Mouse (Mus musculus) granulocyte monocyte progenitor cell, adult 5-6 weeks (primary cell): ENCODE data around the gene Calm3. TPM values are rescaled to one million over a fixed set of nuclear protein-coding genes. Genes with fewer than 3 reads are reported as not detected.
A peak's percentile ranks its signal among the peaks of the same experiment; 100 is the strongest.
"Not testable (repeated sequence)": the region's sequence is repeated elsewhere in the genome, so short reads cannot be mapped to it uniquely, and the experiment has no call there.

Source experiments
- ATAC-seq: replicated peaks from 2 replicates; pipeline ENCODE4 v1.8.0; 2016; ENCODE audit warnings: mild to moderate bottlenecking, moderate TSS enrichment, inconsistent platforms; ENCODE audit not compliant: poor library complexity, severe bottlenecking
- total RNA-seq, 2 experiments: library from RNA; stranded (forward) in 1 of 2; stranded (reverse) in 1 of 2; fragments of 200-712, 200-1000 nt in 1 of 2; fragments of >200 nt in 1 of 2; fragmentation: Nextera tagmentation in 1 of 2; gene quantifications; 2 replicates each; pipeline ENCODE4 v1.2.3; 2014 to 2017

Gene Calm3
- 188 and 246 TPM in 2 replicates for total RNA-seq (2014; fragmentation: Nextera tagmentation)
- total RNA-seq (2017): 463 and 465 TPM in 2 replicates

DNA sequence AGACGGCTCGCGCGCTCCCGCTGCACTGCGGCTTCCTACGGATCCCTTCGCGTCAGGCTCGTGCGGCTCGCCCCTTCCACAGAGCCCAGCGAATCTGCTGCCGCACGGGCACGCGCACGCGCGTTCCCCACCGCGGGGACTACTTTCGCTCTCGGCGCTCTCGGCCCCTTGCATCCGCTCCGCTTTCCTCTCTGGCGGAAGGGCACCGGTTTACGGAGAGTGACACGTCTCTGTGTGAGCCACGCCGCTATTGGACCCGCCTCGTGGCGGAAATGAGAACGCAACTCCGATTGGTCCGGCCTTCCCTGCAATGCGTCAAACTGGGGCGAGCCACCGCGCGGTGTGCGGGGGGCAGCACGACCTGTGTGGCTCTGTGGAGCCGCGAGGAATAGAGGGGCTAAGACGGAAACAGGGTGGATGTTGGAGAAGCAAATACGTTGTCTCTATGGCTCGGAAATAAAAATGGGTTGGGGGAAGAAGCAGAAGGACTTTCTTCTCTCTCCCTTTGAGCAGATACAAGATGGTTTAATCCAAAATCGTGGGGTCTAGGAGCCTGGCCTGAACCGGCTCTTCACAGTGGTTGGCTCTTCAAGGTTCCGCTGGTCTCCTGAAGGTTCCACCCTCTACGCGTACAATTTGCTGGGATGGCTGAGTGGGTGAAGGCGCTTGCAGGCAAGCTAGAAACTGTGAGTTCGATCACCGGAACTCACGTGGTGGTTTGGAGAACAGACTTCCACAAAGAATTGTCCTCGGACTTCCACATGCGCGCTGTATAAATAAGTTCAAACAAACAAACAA, at the start of gene Calm3:
Gene Calm3, minus strand, starts transcription at position 78 of the 798 bp plus-strand sequence.
- peak; percentile 87 for ATAC-seq

DNA sequence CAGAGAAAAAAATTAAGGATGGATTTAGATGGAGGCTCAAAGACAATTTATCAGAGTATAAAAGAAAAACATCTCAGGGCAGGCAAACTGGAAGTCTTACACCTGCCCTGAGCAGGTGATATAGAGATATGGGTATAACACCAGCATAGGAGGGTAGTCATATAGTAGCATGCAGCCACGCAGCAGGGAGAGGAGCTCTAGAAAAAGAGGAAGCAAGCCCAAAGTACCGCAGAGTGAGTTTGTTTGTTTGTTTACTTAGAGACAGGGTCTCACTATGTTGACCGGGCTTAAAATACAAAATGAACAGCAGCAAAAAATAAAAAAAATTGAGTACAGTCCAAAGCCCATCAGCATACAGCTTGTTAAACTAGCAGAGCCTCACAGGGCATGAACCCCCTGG, 47.2 kb upstream of the Calm3 start:
- ATAC-seq: peak; percentile 32; the same call in 1 of the 2 replicates

DNA sequence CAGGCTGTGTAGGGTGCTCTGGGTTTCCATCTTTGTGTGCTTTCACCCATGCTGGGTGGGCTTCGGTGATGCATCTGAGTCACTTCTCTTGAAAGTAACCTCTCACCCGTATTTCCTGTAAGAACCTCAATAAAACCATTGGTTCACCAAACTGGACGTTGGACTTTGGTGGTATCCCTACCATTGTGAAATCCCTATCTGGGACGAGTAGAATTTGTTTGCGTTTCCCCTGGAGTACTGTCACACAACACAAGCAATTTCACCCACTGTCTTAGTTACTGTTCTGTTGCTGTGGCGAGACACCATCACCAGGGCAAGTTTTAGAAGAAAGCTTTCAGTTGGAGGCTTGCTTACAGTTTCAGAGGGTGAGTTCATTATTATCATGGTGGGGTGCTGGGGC, 44.5 kb upstream of the Calm3 start:
- ATAC-seq: no peak; the same call in 1 of the 2 replicates

DNA sequence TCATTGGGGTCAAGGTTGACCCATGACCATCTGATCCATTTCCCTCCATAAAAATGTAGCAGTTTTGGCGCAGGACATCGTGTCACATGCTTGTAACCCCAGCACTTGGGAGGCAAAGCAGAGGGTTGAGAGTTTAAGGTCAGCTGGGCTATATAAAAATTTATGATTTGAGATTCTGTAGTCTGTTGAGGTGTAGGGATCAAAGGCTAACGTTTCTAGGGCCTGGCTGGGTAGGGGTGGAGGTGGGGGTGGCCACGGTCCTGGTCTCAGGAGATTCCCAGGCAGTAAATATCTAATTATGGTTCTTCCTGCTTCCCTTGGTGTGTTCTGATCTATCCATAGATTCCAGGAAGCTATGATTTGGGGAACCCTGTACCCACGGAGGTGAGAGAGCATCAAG, 37.8 kb upstream of the Calm3 start:
- no peak for ATAC-seq

DNA sequence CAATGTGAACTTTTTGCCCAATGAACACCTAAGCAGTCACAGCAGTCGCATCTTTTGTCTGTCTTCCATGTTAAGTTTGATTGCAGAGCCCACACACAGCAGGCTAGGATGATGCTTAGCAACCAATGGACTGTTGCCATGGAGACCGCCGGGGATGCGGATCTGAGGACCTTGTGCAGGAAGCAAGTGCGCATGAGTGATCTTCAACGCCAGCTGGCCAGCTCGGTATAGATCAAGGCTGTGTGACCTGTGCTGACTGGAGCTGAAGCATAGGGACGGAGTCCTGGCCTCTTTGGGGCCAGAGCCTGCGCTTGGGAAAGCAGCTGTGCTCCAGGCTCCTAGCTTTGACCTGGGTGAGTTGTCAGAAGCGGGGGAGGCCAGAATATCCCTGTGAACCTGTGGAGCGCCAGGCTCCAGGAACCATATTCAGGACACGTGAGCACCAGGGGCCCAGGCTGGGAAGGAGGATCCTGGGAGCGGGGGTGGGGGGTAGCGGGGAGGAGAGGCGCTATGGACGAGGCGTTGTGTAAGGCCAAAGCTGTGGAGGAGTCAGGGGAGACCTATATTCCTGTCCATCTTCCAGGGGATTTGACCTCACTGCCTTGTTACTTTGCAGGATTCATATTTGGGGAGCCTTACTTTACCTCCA, 35.7 kb upstream of the Calm3 start, which contains the start of gene Pnmal1:
Gene Pnmal1, plus strand, starts transcription at position 141 of the 649 bp plus-strand sequence.
- no peak for ATAC-seq

DNA sequence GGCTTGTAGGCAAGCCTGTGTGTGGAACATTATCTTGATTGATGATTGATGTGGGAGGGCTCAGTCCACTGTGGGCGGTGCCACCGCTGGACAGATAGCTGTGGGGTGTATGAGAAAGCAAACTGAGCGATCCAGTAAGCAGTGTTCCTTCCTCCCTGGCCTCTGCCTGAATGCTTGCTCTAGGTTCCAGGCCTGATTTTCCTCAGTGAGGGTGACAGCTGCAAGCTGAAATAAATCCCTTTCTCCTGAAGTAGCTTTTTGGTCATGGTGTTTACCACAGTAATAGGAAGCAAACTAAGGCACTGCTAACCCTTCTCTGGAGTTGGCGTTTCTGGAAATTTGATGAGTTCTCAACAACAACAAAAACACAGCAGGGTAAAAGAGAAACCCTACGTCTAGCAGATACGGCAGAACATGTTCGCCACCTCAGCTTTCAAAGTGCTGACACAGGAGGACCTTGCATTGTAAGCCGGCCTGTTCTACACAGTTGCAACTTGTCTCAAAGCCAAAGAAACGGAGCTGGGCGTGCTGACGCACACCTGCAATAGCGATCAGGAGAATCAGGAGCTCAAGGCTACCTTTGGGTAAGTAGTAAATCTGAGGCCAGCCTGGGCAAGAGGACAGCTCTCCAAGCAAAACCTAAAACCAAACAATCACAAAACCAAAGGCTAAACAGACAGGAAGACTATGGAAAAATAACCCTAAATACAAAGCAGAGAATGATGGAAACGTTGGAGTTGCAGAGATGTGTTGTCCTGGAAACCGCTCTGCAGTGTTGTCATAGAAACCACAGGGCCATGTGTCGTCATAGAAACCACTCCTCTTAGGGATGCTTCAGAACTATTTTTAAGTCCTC, 32.7 kb upstream of the Calm3 start:
- ATAC-seq: no peak

DNA sequence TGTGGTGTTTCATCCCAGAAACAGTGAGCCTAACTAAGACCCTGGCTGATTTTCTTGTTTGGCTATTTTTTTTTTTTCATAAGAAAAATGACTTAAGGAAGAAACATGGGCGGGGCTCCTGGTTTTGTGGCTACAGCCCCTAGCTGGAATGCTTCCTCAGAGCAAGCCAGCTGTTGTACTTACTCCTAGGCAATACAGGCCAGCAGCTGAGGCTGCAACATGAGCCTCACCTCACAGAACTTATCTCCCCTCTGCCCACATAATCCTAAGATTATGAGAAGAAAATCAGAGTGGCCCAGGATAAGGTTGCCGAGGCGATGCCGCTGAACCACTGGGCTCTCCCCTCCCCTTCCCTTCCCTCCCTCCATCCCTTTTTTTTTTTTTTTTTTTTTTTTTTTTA, 31.8 kb upstream of the Calm3 start:
- no peak for ATAC-seq

DNA sequence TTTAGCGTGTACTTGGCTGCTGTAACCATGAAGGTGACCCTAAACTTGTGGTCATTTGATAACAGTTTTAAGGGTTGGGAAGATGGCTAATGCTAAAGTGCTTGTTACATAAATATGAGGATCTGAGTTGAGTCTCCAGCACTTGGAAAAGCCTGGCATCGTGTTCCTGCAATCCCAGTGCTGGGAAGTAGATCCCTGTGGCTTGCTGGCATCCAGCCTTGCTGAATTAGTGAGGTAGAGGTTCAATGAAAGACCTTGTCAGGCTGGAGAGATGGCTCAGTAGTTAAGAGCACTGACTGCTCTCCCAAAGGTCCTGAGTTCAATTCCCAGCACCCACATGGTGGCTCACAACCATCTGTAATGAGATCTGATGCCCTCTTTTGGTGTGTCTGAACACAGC, 29.9 kb upstream of the Calm3 start:
- ATAC-seq: not testable (repeated sequence)

DNA sequence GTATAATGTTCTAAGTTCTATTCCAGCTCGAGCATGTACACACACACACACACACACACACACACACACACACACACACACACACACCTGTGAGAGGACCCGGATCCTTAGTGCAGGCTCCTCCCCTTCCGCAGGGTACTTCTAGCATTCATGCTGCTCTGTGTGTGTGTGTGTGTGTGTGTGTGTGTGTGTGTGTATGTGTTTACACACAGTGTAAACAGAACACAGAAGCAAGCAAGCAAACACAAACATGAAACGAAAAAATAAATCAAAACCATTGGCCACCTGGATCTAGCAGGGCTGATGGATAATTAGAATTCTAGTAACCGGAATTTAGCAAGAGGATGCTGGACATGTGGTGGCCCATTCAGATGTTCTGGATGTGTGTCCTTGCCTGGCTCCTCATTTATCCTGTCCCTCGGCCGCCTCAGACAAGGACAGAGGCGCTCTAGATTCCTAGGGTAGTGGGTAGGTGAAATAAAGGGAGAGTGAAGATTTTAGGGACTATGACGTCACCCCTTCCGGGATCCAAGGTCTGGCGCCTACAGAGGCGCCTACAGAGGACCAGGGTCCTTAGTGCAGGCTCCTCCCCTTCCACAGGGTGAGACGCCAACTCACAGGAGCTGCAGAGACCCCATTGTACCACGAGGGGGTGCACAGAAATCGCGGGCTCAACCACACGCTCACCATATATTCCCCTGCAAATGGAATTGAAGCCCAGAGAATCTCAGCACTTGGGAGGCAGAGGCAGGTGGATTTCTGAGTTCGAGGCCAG, 27.1 kb upstream of the Calm3 start:
- ATAC-seq: peak; percentile 89

DNA sequence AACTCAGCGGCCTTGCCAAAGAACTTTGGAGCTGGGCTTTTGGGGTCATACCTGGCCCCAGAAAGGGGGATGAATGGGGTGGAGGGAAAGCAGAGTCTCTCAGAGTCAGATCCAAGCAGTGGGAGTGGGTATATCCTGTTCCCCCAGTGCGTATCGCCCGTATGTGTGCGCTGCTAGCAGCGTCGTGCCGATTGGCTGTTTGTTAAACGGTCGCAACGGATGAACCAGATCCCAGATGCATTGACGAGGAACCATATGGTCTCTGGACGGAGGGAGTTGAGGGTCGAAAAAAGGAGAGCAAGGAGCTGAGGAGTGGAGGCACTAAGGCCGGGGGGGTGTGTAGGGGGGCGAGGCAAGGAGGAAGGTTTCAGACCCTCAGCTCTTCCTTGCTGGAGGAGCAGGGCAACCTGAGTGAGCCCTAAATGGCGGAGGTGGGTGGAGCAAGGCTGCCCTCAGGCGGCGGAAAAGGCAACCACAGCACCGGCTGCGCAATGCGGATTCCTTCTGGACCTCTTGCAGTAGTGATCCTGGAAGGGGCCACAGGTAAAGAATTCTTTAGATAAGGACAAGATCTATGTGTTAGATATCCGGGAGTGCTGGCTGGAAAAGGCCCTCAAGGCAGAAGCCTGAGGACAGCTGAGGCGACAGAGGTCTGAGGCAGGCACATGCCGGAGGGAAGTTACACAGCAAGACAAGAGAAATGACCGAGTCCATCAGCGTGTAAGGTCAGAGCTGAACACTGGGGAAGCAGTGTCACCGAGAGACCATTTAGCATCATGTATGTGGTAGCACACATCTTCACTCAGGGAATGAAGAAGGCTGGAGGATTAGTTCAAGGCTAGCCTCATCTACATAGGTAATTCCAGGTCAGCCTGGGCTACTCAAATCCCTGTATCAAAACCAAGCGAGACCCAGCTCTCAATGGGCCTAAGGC, 26.3 kb upstream of the Calm3 start:
- peak; percentile 67 for ATAC-seq

DNA sequence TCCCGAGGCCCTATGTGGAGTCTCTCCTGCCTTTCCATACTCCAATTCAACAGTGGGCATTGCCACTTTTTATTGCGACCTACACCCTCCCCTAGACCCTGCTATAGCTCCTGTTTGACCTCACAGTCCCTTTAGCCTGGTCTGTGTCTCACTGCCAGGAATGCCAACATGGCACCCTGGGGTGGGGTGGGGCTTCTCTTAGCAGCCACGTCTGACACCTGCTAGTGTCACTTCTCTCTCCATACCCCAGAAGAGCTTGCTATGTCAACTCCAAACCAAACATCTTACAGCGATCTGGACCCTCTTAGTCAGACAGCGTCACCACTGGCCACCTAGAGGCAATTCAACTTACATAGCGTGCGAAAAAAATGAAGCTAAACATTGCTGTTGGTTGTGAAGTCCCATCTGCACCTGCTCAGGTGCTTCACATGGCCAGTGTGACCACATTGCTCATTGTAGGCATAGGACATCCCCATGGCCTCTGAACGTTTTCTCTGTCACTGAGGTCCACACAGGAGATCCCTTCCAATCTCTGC, 25.1 kb upstream of the Calm3 start:
- ATAC-seq: no peak

DNA sequence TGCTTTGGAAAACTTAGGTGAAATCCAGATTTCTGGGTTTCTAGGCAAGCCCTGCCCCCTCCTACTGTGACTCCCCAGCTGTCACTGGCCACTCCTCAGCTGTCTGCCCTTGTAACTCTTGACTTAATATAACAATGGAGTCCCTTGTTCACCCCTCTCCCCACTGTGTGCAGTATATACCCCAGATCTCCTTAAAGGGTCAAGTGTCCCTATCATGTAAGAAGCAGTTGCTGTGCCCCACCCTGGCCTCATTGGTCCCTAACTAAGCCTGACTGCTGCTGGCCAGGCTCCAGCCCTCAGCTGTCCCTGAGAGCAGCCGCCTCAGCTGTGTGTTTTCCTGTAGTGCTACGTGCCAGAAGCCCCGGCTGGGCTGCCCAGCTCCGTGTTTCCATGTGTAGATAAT, 24.0 kb upstream of the Calm3 start:
- ATAC-seq: no peak

DNA sequence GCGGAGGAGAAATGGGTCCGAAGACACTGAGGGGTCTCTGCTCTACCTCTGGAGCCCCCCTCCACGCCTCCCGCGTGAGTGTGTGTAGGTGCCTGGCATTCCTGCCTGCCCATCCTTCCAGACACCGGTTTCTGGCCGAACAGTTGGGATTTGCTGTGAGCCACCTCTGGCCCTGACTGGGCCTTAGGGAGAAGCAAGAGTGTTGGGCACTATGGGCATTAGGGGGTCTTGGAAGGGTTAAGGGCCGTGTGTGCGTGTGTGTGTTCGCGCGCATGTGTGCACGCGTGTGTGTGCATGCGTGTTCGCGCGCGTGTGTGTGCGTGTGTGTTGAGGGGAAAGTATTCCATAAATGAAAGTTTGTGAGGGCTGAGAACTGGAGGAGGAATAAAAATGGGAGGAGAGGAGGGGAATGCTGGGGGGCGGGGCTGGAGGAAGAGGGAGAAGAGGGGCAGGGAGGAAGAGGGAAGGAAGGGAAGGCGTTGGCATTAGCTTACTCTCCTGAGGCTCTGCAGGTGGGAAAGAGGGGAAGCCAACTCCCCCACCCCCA, 23.5 kb upstream of the Calm3 start:
- ATAC-seq: no peak

DNA sequence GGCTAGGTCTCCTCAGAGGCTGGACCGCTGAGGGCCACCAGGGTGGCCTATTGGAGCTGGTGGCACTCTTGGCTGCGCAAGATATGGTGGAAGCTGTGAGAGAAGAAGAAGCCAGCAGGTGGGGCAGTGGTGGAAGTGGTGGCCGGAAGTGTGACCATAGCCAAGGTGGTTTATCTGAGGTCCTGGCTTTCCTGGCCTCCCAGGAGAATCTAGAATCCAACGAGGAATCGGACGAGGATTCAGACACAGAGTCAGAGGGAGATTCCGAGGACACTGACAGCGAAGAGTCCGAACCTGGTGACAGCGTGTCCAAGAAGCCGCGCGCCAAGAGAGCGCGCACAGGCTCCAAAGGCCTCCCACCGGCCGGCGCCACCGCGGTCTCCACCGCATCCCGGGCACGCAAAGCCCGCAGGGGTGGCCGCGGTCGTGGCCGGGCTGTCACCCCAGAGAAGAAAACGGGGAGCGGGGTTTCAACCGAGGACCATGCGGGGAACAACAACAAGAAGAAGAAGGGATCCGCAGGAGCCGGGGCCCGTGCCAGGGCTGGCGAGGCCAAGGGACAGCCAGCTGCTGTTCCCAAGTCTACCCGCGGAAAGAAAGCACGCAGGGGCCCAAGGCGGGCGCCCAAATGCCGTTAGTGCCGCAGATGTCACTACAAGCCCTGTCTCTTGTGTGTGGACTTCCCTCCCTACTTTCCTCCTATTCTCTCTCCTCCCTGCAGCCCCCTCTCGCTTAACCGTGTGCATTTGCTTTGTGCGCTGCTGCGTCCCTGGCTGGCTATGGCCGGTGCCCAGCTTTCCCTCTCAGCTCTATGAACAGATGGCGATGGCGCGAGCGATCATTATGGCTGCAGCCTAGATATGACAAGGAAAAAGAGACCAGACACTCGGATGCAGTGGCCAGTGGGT, 22.8 kb upstream of the Calm3 start:
- ATAC-seq: no peak

DNA sequence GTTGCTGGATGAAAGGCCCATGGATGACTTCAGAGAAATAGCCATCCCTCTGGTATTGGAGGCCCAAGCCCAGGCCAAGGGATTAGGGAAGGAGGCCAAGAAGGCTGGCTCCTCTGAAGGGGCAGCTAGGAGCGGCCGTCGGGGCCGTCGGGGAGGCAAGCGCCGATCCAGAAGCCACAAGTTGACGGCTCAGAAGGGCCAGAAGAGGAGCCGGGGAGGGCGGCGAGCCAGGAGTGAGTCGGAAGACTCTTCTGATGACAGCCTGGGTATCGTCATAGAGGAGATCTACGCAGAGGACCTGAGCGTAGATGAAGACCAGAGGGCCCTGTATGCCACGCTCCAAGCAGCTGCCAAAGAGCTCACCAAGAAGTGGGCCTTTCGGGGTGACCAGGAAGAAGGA, 21.5 kb upstream of the Calm3 start:
- no peak for ATAC-seq

DNA sequence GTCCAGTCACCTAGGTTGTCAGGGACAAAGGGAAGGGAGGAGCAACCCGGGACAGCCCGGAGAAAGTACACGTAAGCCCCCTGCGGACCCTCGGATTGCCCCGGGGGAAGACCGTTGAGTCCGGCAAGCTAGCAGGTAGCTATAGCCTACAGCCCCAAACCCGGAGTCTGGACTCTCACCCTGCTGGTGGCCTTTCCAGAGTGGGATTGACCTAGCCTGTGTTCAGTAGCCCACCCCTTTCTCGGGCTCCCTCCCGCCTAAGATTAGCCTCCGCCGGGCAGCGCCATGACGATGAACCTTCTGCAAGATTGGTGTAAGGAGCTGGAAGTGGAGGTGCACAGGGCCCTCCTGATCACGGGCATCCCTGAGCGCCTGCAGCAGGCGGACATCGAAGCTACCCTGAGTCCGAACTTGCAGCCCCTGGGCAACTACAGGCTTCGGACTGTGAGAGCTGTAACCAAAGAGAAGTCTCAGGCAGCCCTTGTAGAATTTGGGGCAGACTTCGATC, 20.9 kb upstream of the Calm3 start:
- no peak for ATAC-seq
